Mouse (Mus musculus) WW6 (cell line): Measurements from ENCODE around the gene 4930412O13Rik.

ENCODE experiments used
- DNase-seq: peaks from one replicate; pipeline ENCODE4 v3.0.0-alpha.2; 2013; ENCODE audit warnings: low read depth, low spot score

4930412O13Rik gene

GRCm38 (mm10) chr2:9897846-9898245 is 16.8 kb downstream of the 4930412O13Rik start:
- DNase-seq = no peak

- DNase-seq = no peak
Measured at GRCm38 (mm10) chr2:9903854-9904560, 23.0 kb downstream of the 4930412O13Rik start.

DNA sequence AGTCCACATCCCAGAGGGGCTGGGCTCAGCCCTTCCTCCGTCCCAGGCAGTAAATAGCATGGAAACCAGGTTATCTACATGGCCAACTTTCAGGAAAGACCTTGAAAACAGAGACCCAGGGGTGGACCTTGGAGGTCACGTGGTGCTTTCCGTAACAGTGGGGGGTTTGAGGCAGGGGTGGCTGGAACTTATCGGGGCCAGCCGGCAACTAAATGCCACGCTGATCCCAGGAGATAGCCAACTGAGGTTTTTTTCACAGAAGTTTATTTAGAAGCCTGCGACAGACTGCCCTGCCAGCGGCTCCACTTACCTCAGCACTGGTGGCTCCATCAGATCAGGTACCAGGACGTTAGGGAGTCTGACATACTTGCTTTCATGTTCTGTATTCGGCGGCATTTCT is 24.9 kb downstream of the 4930412O13Rik start:
- no peak for DNase-seq

DNA sequence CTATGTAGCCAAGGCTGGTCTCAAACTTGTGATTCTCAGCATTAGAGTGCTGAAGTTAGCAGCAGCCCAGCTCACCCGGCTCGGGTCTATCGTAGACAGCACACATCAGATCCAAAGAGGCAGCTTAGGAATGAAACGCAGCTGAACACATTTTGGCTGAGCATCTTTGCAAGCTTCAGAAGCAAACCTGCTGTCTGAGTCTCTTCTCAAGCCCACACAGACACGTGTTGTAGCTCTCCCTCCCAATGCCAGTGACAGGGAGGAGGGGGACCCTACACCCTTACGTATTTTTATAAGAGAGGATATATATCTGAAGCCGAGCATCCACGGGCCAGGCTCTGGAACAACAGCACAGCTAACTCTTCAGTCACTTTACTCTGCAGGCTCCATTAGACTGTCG is 36.5 kb downstream of the 4930412O13Rik start:
- DNase-seq = no peak

- no peak for DNase-seq
Measured at GRCm38 (mm10) chr2:9918691-9919471, 37.8 kb downstream of the 4930412O13Rik start.

- no peak for DNase-seq
Measured at GRCm38 (mm10) chr2:9926194-9926904, 45.3 kb downstream of the 4930412O13Rik start.

- no peak for DNase-seq
Measured at GRCm38 (mm10) chr2:9926905-9927283, 45.8 kb downstream of the 4930412O13Rik start.
